Mouse (Mus musculus): ENCODE data around the gene Adgrv1.
"Not testable (repeated sequence)": the region's sequence is repeated elsewhere in the genome, so short reads cannot be mapped to it uniquely, and the experiment has no call there.

The Adgrv1 gene

DNA sequence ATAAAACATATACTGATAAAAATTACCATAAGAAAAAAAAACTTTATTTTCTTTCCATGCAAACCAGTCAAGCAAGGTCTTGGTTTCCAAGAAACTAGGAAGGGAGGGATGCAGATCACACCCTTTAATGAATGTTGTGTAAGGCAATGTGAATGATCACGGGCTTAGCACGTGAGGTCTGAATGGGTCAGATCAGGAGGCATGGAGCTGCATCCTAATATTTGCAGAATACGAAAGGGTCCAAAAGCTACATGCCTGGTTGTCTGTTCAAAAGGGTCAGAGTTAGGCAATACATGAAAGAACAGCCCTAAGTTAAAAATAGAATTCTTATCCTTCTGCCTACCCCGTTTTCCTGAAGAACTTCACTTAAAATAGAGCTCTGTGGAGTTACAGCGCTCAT lies 303.2 kb downstream of the Adgrv1 start:
- DNase-seq, result no peak

GRCm38 (mm10) chr13:81328181-81328580 lies 304.8 kb downstream of the Adgrv1 start:
- DNase-seq, result no peak

GRCm38 (mm10) chr13:81325606-81326215 lies 307.2 kb downstream of the Adgrv1 start:
- DNase-seq, result no peak

- DNase-seq, result no peak
Observed at GRCm38 (mm10) chr13:81323546-81324316, 309.2 kb downstream of the Adgrv1 start.

GRCm38 (mm10) chr13:81316581-81316980 lies 316.4 kb downstream of the Adgrv1 start:
- no peak for DNase-seq

DNA sequence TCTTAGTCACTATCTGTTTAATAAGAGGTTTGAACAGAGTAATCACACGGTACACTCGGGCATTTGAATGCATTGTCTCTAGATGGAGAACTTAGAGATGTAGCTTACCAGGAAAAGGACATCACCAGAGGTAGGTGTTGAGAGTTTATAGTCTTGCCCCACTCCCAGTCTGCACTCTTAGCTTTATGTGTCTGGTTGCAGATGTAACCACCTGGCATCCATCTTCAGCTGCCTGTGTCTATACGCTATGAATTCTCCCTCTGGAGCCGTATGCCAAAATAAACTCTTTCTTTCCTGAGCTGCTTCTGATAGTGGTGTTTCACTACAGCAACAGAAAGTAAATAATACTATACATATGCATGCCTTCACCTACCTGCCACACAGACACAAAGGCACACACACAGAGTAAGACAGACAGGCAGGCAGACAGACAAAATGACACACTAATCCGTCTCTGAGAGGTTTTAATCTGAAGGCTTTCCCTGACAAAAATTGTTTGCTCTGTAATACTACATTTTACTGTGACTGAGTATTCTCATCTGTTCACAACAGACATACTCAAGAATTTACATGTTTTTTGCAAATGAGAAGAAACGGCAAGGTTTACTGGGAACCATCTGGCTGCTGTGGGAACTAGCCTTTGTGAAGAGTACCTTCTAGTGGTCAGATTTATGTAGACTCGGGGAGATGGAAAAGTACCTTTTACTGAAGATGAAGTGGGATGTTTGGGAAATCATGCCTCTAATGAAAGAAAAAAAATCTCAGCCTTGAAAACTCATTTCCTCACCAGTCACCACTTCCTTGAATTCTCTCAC lies 318.4 kb downstream of the Adgrv1 start:
- no peak for DNase-seq

- no peak for DNase-seq
Observed at GRCm38 (mm10) chr13:81312148-81312547, 320.8 kb downstream of the Adgrv1 start.

GRCm38 (mm10) chr13:81300851-81301250 lies 332.1 kb downstream of the Adgrv1 start:
- DNase-seq, result no peak

DNA sequence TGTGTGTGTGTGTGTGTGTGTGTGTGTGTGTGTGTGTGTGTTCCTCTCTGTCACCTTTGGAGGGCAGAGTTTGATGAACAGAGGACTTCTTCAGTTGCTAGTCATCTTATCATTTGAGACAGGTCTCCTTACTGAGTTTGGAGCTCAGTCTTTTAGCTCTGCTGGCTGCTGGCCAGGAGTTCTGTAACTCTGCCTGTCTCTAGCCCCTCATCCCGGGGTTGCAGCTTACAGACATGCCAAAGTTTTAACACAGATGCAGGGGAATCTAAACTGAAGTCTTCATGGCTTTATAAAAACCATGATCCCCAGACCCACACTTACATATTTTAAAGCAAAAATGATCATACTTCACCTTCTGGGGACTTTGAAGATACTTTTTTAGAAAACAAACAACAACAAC lies 338.8 kb downstream of the Adgrv1 start:
- no peak for DNase-seq

GRCm38 (mm10) chr13:81282193-81282592 lies 350.8 kb downstream of the Adgrv1 start:
- no peak for DNase-seq

- DNase-seq, result no peak
Observed at GRCm38 (mm10) chr13:81280650-81281229, 352.2 kb downstream of the Adgrv1 start.

DNA sequence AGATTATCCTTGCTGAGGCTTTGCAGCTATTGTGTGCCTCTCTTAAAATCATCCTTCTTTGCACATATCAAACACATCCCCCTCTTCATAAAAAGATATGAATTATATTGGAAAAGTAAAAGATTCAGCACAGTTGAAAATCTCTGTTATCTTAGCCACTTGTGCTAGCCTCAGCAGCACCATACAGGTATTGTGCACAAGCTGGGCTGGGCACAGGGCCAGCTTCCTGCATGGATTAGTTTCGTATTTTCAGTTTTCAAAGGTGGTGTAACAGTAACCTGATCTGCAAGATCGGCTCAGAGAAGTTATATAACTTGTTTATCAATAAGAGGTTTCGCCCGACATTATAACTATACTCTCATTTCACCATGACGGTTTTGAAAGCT lies 353.6 kb downstream of the Adgrv1 start:
- no peak for DNase-seq

- no peak for DNase-seq
Observed at GRCm38 (mm10) chr13:81278669-81279350, 354.1 kb downstream of the Adgrv1 start.

GRCm38 (mm10) chr13:81273837-81274236 lies 359.1 kb downstream of the Adgrv1 start:
- no peak for DNase-seq

DNA sequence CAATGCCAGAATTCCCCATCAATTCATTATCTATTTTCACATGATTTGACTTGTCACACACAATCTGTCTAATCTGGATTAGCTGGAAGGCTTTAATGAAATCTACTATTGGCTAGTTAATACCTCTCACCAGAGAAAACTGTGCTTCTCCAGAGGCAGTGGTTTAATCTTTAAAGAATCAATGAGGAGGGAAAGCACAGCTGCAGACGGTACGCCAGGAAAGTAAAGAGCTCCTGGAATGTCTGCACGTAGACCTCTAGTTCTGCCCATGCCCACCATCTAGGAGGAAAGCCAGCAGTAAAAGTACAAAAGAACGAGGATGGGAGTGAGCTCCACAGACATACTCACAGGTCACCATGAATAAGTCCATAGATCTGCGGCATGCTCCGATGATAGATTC lies 362.6 kb downstream of the Adgrv1 start:
- DNase-seq, result no peak

- DNase-seq, result no peak
Observed at GRCm38 (mm10) chr13:81269056-81269455, 363.9 kb downstream of the Adgrv1 start.

GRCm38 (mm10) chr13:81267489-81267888 lies 365.5 kb downstream of the Adgrv1 start:
- DNase-seq, result not testable (repeated sequence)

- DNase-seq, result no peak
Observed at GRCm38 (mm10) chr13:81264465-81264864, 368.5 kb downstream of the Adgrv1 start.

DNA sequence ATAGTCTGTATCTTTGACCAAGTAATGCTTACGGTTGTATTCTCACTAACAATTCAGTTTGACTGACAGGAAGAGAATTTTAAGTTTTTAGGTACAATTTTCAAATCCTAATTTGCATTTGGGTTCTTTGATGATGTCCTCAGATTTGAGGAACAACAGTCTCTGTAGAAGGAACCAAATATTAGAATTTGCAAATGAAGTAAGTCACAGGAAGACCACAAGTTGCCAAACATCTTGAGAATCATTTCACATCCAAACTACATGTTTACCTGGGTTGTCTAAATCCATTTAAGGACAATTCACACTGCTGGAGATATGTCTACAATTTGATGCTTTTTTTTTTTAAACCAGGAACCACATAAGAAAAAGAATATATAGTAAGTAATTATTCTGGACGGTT lies 391.8 kb downstream of the Adgrv1 start:
- no peak for DNase-seq

DNA sequence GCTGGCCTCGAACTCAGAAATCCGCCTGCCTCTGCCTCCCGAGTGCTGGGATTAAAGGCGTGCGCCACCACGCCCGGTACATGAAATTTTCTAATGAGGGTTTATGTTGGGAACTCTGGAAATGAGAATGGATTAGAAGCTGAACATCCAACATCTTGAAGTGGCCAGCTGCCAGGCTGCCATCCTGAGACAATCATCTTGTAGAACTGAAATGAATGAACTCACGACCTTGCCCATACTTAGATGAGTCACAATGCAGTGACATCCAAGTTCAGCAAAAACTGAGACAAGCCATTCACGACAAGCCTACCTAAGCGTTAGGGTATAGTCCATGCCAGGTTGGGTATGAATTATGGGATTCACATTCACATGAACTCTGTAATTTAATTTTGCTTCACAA lies 393.1 kb downstream of the Adgrv1 start:
- DNase-seq, result no peak

- DNase-seq, result no peak
Observed at GRCm38 (mm10) chr13:81239427-81239826, 393.5 kb downstream of the Adgrv1 start.

GRCm38 (mm10) chr13:81238855-81239254 lies 394.1 kb downstream of the Adgrv1 start:
- no peak for DNase-seq

GRCm38 (mm10) chr13:81237947-81238346 lies 395.0 kb downstream of the Adgrv1 start:
- no peak for DNase-seq
